Mouse (Mus musculus): Measurements from ENCODE around the gene Cachd1.

Gene Cachd1

GRCm38 (mm10) chr4:100790176-100790575 is 13.7 kb downstream of the Cachd1 start:
- DNase-seq (ENCODE audit: low read depth, low spot score), result no peak

- DNase-seq (ENCODE audit: low read depth, low spot score), result no peak
These were observed 16.7 kb downstream of the Cachd1 start for GRCm38 (mm10) chr4:100793147-100793546.

DNA sequence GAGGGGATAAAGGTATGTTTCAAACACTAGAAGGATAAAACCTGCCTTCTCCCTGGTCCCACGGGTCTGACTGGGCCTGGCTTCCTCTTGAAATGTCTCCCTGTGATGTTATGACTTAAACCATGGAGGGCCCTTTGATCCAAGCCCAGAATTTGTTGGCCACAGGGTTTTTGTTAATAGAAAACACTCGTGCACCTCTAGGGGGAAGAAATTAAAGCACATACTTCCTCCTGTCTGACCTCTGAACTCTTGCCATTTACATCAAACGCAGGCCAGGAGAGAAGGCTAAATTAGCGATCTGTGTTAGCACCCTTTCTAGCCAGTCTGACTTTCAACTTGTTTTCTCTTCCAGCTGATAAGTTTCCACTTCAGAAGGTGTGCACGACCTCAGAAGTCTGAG is 19.0 kb downstream of the Cachd1 start:
- no peak for DNase-seq (ENCODE audit: low read depth, low spot score)

DNA sequence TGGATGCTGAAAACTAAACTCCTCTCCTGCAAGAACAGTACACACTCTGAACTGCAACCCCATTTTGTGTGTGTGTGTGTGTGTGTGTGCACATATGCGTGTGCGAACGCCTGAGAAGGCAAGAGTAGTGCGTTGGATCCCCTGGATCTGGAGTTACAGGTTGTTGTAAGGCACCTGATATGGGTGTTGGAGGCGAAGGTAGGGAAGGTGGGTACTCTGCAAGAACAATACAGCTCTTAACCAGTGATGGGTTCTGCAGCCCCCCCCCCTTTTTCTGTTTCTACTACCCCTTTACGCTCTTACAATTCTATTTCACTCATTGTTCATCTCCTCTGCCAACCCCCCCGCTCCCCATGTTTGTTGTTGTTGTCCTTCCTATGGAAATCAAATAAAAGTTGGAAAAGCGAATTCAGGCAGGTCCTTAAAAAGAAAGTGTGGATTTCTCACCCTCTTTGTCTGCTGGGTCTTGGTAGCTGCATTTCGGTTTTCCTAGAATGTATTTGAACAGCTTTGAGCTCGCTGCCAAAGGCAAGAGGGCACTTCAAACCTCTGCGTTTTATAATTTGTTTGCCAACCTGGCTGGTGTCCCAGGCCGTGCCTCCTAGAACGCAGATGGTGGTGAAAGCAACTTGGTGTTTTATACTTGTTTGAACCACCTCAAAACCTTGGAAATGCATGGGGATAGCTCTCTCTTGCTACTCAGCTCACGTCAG is 24.4 kb downstream of the Cachd1 start:
- DNase-seq (ENCODE audit: low read depth, low spot score), result no peak

GRCm38 (mm10) chr4:100801443-100801786 is 24.9 kb downstream of the Cachd1 start:
- DNase-seq (ENCODE audit: low read depth, low spot score), result no peak

DNA sequence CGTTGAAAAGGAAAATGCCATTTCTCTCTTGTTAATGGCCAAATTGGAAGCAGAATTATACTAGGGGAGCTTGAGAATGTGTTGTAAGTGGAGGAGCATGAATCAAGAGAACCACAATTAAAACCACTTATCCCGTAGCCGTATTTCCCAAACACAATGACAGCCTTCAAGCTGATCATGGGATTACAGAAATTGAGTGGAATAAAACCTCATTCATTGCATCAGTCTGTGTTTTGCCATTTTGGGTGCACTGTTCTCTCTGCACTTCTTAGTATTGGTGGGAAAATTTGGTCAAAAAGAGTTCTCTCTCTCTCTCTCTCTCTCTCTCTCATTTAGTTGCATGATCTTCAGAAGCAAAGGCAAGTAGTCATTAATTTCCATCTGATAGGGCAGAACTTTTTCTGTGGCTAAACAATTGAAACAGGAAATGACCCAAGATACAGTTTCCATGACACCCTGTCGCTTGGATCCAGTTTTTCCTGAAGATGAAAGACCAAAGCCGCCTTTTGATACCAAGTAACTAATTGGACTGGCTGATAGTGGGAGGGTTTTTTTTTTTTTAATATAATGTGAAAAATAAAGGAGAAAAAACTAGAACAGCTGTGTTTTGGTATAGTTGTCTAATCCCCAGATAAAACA is 34.7 kb downstream of the Cachd1 start:
- no peak for DNase-seq (ENCODE audit: low read depth, low spot score)

DNA sequence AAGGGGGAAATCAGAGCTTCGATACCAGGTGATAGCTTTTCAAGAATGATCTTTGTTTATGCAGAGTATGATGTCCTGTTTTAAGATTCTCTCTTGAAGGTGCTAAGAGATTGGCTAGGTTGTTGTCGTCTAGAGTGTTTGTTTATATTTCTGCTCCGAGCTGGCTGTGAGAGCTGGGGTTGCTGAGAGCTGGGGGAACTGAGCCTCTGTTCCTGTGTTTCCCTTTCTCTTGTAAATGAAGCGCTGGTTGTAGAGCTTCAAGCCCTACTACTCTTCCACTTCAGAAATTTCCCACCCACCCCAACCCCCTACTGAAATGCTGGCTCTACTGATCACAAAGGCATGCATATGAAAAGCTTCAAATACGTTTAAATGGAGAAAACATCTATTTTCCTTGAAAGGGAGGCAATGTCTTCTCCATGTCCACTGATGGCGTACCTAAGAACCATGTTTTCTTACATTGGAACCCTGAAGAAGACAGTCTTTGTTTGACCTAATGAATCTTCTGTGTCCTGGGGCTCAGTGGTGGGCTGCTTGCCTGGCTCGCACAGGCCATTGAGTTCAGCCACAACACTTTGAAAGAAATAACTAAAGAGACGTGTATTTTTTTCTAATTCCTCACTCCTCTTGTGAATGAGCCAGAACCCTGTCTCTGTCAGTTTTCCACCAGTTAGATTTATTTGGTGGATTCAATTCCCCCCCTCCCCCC is 35.5 kb downstream of the Cachd1 start:
- no peak for DNase-seq (ENCODE audit: low read depth, low spot score)

DNA sequence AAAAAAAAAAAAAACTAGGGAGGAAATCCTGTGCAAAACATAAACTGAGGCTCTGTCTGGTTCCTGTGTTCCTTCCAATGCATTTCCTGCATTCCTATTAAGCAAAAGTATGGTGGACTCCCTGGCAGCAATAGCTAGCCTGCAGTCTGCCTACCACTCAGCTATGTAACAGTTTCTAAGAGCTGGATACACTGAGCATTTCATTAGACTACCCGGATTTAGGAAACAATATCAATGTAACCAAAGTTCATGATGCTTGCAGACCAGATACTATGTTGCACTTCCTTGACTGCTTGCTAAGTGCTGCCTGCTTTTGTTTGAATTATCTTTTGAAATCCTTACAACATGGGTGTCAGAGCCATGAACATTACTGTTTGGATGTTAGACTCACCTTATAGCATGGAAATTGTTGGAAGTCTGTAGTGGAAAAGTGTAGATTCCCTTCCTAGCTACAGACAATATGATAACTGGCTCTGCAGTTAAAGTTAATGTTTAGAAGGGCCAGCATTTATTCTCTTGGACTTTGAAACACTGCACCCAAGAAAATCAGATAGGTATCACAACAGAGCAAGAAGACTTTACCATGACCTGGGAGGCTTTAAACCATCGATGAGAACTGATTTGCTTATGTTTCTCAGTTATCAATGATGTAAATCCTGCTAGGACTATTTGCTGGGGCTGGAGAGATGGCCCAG is 37.4 kb downstream of the Cachd1 start:
- no peak for DNase-seq (ENCODE audit: low read depth, low spot score)

DNA sequence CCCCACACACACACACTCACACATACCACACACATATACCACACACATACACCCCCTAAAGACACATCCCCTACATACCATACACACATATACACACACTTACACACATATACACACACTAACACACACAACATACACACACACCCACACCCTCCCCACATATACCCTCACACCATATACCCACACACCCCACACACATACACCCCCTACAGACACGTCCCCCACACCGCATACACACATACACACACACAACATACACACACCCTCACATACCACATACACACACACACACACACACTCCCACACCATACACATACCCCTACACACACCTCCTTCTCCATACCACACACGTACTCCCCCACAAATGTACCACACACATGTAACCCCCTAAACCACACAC is 42.8 kb downstream of the Cachd1 start:
- DNase-seq (ENCODE audit: low read depth, low spot score), result no peak

DNA sequence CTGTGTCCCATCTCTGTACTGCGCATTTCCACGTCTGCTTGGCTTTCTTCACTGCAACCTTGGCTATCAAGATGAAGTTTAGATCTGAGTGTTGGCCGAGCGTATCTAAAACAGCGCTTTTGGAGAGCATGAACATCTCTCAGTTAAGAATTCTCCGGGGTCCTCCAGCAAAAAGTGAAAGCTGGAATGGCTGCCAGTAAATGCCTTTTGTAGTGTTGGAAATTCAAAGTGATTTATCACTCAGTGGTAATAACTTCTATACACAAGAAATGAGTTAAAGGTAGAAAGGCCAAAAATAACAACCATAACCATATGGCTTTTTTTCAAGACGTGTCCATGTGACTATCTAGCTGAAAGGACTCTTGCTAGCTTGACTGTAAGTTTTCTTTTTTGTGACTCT is 46.1 kb downstream of the Cachd1 start:
- no peak for DNase-seq (ENCODE audit: low read depth, low spot score)

GRCm38 (mm10) chr4:100827374-100827773 is 50.9 kb downstream of the Cachd1 start:
- DNase-seq (ENCODE audit: low read depth, low spot score), result no peak

DNA sequence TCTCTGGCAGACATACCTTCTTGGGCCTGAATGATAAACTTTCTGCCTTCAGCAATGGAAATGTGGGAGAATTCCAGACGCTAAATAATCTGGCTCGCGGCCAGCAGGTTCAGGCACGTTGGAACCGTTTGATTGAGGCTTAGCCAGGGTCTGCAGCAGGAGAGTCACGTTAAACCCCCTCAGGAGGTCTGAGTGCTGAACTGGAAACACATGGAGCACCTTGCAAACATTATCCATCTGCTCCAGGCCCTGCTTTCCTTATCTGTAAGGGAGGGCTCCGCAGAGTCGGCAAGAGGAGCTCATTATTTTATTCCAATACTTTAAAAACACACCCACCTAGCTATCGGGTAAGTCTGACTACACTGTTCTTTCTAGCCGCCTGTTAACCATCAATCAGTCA is 52.3 kb downstream of the Cachd1 start:
- DNase-seq (ENCODE audit: low read depth, low spot score), result no peak

DNA sequence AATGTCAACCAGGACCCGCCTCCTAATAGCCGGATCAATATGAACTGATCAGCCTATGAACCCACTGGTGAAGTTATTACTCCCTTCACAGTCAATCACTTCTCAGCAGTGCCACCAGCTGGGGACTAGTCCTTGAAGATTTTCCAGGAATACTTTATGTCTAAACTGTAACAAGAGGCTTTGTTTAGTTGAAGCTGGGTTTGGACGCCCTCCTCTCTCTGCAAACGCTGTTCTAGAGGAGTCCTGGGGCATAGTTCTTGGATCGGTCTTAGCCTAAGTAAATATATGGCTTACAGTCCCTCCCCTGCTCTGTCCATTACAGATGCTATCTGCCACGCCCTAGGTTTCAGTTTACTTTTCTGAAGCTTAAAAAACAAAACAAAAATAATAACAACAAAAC is 60.7 kb downstream of the Cachd1 start:
- no peak for DNase-seq (ENCODE audit: low read depth, low spot score)

GRCm38 (mm10) chr4:100842629-100843028 is 66.2 kb downstream of the Cachd1 start:
- no peak for DNase-seq (ENCODE audit: low read depth, low spot score)

DNA sequence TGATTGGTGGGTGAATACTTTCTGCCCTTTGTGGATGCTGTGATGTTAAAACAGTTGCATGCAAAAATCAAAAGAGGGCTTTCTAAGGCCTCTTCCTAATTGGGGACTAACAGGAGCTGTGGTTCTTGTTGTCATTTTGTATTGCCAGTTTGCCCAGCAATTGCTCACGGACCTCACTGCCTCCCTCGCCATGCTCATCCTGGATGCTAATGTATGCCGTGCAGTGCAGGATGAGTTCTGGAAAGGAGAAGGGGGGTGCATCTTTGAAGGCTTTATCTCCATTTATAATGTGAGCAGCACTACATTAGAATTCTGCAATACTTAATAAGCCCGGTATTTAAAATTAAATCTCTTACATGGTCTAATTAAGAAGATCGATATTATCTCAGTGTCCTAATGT is 66.6 kb downstream of the Cachd1 start:
- DNase-seq (ENCODE audit: low read depth, low spot score), result no peak

- DNase-seq (ENCODE audit: low read depth, low spot score), result no peak
These were observed 74.5 kb downstream of the Cachd1 start for GRCm38 (mm10) chr4:100850846-100851495.

GRCm38 (mm10) chr4:100852448-100852847 is 76.0 kb downstream of the Cachd1 start:
- no peak for DNase-seq (ENCODE audit: low read depth, low spot score)

DNA sequence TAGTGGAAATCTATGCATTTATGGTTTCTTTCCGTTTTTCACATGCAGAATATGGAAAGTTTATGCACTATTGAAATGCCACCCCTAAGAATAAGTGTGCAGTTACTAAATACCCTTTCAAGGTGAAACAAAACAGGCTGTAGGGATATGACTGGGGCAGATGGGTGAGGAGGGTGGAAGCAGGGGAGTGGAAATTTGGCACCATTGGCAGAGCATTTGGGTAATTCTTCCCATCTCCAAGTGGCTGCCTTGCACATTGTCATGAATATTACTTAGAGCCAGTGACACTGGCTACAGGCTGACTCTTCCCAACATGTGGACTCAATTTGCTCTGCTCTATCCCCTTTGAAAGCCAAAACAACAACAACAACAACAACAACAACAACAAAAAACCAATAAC is 77.0 kb downstream of the Cachd1 start:
- no peak for DNase-seq (ENCODE audit: low read depth, low spot score)

DNA sequence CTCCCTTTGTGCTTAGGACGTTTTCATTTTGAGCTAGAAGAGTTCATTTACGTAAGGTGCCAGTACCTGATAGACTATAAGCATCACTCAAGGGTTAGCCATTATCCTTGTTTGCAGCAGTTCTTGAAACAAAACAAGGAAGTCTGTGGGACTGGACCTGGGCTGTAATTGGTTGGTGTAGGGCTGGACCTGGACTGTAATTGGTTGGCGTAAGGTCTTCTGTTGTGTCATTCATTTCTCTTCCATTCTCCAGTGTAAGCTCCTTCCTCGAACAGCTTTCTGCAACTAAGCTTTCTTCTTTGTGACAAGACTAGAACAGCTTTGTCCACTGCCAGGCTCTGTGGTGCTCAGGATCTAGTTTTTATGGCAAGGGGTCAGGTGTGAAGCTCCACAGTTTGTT is 78.9 kb downstream of the Cachd1 start:
- no peak for DNase-seq (ENCODE audit: low read depth, low spot score)

GRCm38 (mm10) chr4:100857411-100857869 is 81.0 kb downstream of the Cachd1 start:
- no peak for DNase-seq (ENCODE audit: low read depth, low spot score)

- no peak for DNase-seq (ENCODE audit: low read depth, low spot score)
These were observed 87.5 kb downstream of the Cachd1 start for GRCm38 (mm10) chr4:100863861-100864428.
